Comparison of ENCODE assay signal across 9 mouse cellular contexts in the genomic region with DNA sequence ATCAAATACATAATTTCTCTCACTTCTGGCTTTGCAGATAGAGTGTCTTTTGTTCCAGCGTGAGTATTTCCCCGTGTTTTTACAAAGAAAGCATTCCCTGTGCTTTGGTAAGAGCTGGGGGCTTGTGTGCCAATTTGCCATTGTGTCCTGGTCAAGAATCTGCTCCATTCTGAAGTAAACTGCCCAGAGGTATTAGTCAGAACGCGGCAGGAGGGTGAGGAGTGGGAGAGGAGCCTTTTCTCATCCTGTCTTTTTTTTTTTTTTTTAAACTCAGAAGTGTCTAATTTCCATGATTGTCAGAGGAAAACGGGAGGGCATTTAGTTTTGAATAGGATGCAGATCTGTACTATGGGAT.
DNase-seq lines count a peak whose midpoint lies in the region; ATAC-seq and TF ChIP-seq lines count a peak whose summit lies in the region.
"Had no signal": no experiment of that assay in that cellular context is flagged by ENCODE, and none has a peak within 500 bp of the region (broad histone marks: within the 10 kb centered on the region; RNA-seq: fewer than 3 reads in every experiment).

No protein-coding gene starts in this region.

- no peak for ATAC-seq in lung, postnatal 0 days
- 0 out of 2 replicates have a peak, but pooled peaks have one; percentile 14 for ATAC-seq in hindbrain, postnatal 0 days

- peak overlapping the region; percentile 46 for H3K4me2 ChIP-seq in lung, postnatal 0 days (replicated peaks; ENCODE audit: low read depth, low read length)
- peak overlapping the region; percentile 61 for H3K4me2 ChIP-seq in hindbrain, postnatal 0 days (ENCODE audit: low read depth, low read length)
- H3K4me2 ChIP-seq: liver, embryonic 15.5 days had no signal

- intact Hi-C loops in gastrocnemius, postnatal 14 days (cut with DNase I; ENCODE audit: low total_unique reads): no loop called here

- H3K27me3 ChIP-seq in heart, embryonic 10.5 days (ENCODE audit: insufficient read depth, poor library complexity, severe bottlenecking): peaks cover 6% of the 10 kb centered on the region; the same call in 1 of the 2 replicates
- no peaks in the 10 kb centered on the region for H3K27me3 ChIP-seq in lung, postnatal 0 days (replicated peaks; ENCODE audit: insufficient read depth, low read length)
- H3K27me3 ChIP-seq in hindbrain, postnatal 0 days (ENCODE audit: insufficient read depth, low read length): no peaks in the 10 kb centered on the region

- TF ChIP-seq CTCF in lung, postnatal 0 days (IDR thresholded peaks at IDR 0.05): no peak
- TF ChIP-seq CTCF in hindbrain, postnatal 0 days (IDR thresholded peaks at IDR 0.05; ENCODE audit: low read depth): no peak
- TF ChIP-seq CTCF in olfactory bulb, adult 2 months (IDR thresholded peaks at IDR 0.05; ENCODE audit: insufficient read depth, low read depth, low read length): no peak

- no peak for DNase-seq in heart, embryonic 10.5 days (ENCODE audit: low spot score)
- no peak for DNase-seq in heart, adult 9 months (ENCODE audit: low spot score in 2 of 2)
- DNase-seq in lung, postnatal 0 days (ENCODE audit: low spot score): no peak
- no peak for DNase-seq in lung, postnatal 36 days
- DNase-seq in hindbrain, postnatal 0 days (ENCODE audit: low spot score): peak; percentile 40
- no peak for DNase-seq in gastrocnemius, postnatal 14 days
- no peak for DNase-seq in cerebellum, adult 9-10 months

- no peak overlapping the region for H3K27ac ChIP-seq in heart, embryonic 10.5 days
- H3K27ac ChIP-seq in lung, postnatal 0 days (ENCODE audit: low read length): no peak overlapping the region
- H3K27ac ChIP-seq in hindbrain, postnatal 0 days: peak overlapping the region; percentile 73
- peak overlapping the region; percentile 27 for H3K27ac ChIP-seq in olfactory bulb, adult 2 months (ENCODE audit: insufficient read depth, low read depth, low read length)
- H3K27ac ChIP-seq: liver, embryonic 15.5 days had no signal

- WGBS in heart, embryonic 10.5 days: 1% methylated on average over 5 of the region's 5 CpGs
- WGBS in lung, postnatal 0 days: 1% methylated on average over 5 of the region's 5 CpGs
- WGBS in hindbrain, postnatal 0 days: 2% methylated on average over 5 of the region's 5 CpGs
- WGBS in olfactory bulb, adult 2 months: 0% methylated on average over 5 of the region's 5 CpGs

- no peak overlapping the region for H3K9ac ChIP-seq in lung, postnatal 0 days (replicated peaks; ENCODE audit: low read depth)
- peak overlapping the region; percentile 63 for H3K9ac ChIP-seq in hindbrain, postnatal 0 days (replicated peaks; ENCODE audit: low read length)
- H3K9ac ChIP-seq: liver, embryonic 15.5 days had no signal

- peak overlapping the region; percentile 57 for H3K4me3 ChIP-seq in heart, embryonic 10.5 days
- H3K4me3 ChIP-seq in lung, postnatal 0 days (ENCODE audit: low read depth, low read length): peak overlapping the region; percentile 4; the same call in 1 of the 2 replicates
- H3K4me3 ChIP-seq in hindbrain, postnatal 0 days (ENCODE audit: low read length): peak overlapping the region; percentile 61
- H3K4me3 ChIP-seq in olfactory bulb, adult 2 months (ENCODE audit: insufficient read depth, low read depth, low read length): peak overlapping the region; percentile 50
- H3K4me3 ChIP-seq: liver, embryonic 15.5 days had no signal

- TF ChIP-seq EP300 in lung, postnatal 0 days (IDR thresholded peaks at IDR 0.05): no peak

- no peak for TF ChIP-seq POLR2A in olfactory bulb, adult 2 months (IDR thresholded peaks at IDR 0.05; ENCODE audit: insufficient read depth, low read depth, low read length)

- H3K9me3 ChIP-seq in heart, embryonic 10.5 days: no peaks in the 10 kb centered on the region
- no peaks in the 10 kb centered on the region for H3K9me3 ChIP-seq in lung, postnatal 0 days (ENCODE audit: low read length)
- no peaks in the 10 kb centered on the region for H3K9me3 ChIP-seq in hindbrain, postnatal 0 days (ENCODE audit: low read length)
- H3K9me3 ChIP-seq: liver, embryonic 15.5 days had no signal

- H3K36me3 ChIP-seq in heart, embryonic 10.5 days: no peaks in the 10 kb centered on the region
- H3K36me3 ChIP-seq in lung, postnatal 0 days (ENCODE audit: insufficient read depth, low read length): no peaks in the 10 kb centered on the region
- H3K36me3 ChIP-seq in hindbrain, postnatal 0 days (ENCODE audit: insufficient read depth, low read length): no peaks in the 10 kb centered on the region
- H3K36me3 ChIP-seq: liver, embryonic 15.5 days had no signal

- peaks cover 11% of the 10 kb centered on the region for H3K4me1 ChIP-seq in heart, embryonic 10.5 days
- no peaks in the 10 kb centered on the region for H3K4me1 ChIP-seq in lung, postnatal 0 days (ENCODE audit: insufficient read depth, low read depth, low read length)
- no peaks in the 10 kb centered on the region for H3K4me1 ChIP-seq in hindbrain, postnatal 0 days (ENCODE audit: insufficient read depth, low read length)
- peaks cover 6% of the 10 kb centered on the region for H3K4me1 ChIP-seq in olfactory bulb, adult 2 months (ENCODE audit: control insufficient read depth, insufficient read depth, low read length)
- H3K4me1 ChIP-seq: liver, embryonic 15.5 days had no signal

Comparison
In these comparisons a context has a peak if more than half of its experiments do, and no peak if none do; other contexts are left out.
1. H3K27ac ChIP-seq: peak in hindbrain, postnatal 0 days (single experiment) and olfactory bulb, adult 2 months (single experiment); none in heart, embryonic 10.5 days (single experiment) and lung, postnatal 0 days (single experiment).
2. H3K4me3 ChIP-seq: peak in every context shown above with its lines; median percentile 61 in hindbrain, postnatal 0 days; 57 in heart, embryonic 10.5 days; 50 in olfactory bulb, adult 2 months; 4 in lung, postnatal 0 days.